Mouse (Mus musculus) cerebellum, postnatal 10 days (tissue): ENCODE measurements around the gene Rab11fip4.
A peak's percentile ranks its signal among the peaks of the same experiment; 100 is the strongest.

Source experiments
- DNase-seq, 2 experiments: peaks; one replicate each; pipeline ENCODE4 v3.0.0; 2021; ENCODE audit warnings: mixed read lengths in 2 of 2

Gene Rab11fip4

DNA sequence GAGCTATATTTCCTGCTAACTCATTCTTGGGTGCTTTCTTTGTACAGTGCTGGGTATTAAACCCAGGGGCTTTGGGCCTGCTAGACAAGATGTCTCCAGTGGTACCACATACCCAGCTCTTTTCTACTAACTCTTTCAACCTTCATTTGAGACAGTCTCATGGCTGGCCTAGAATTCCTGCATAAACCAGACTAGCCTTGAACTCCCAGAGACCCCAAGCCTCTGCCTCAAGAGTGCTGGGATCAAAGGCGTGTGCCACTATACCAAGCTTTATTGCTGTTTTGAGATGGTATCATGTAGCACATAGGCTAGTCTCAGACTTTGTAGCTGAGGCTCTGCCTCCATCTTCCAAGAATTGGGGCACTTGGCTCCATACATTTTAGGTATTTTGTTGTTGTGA is 65.5 kb downstream of the Rab11fip4 start:
- DNase-seq: no peak

DNA sequence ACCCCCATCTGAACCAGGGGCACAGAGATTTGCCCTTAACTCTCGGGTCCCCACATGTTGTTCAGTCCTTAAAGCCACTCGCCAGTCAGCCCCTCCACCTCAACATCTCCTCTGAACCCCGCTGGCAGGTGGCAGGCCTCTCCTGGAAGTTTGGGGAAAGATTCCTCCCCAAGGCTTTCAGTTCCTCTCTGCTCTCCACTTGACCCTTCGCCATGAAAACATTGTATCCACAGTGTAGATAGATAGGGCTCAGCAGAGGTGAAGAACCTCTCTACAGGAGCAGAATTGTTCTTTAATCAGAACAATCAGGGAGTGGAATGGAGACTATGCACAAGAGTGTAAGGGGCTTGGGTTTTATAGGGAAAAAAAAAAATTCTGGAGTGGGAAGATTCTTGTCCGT is 66.0 kb downstream of the Rab11fip4 start:
- no peak for DNase-seq

DNA sequence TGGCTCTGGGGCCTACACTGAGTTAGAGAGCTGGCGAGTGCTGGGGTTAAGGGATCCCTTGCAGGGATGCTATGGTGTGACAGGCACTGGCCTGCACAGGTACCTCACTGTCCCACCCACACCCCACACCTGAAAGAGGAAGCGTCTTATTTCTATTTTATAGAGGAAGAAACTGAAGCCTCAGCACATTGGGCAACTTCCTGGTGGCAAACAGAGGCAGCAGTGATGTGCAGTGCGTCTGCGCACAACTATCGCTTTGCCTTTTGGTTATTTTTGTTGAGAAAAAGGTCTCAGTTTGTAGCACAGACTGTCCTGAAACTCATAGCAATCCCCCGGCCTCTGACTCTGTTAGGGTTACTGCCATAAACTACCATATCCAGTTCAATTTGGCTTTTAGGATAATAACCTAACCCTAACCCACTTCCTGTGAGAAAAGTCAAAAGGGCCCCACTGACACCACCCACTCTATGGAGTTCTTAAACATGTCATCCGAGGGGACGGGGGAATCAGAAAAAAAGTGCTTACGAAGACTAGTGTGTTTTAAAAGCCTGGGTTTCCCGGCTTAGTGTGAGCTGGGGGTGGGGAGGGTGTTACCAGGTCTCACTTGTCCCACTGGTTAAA is 67.3 kb downstream of the Rab11fip4 start:
- DNase-seq: no peak

DNA sequence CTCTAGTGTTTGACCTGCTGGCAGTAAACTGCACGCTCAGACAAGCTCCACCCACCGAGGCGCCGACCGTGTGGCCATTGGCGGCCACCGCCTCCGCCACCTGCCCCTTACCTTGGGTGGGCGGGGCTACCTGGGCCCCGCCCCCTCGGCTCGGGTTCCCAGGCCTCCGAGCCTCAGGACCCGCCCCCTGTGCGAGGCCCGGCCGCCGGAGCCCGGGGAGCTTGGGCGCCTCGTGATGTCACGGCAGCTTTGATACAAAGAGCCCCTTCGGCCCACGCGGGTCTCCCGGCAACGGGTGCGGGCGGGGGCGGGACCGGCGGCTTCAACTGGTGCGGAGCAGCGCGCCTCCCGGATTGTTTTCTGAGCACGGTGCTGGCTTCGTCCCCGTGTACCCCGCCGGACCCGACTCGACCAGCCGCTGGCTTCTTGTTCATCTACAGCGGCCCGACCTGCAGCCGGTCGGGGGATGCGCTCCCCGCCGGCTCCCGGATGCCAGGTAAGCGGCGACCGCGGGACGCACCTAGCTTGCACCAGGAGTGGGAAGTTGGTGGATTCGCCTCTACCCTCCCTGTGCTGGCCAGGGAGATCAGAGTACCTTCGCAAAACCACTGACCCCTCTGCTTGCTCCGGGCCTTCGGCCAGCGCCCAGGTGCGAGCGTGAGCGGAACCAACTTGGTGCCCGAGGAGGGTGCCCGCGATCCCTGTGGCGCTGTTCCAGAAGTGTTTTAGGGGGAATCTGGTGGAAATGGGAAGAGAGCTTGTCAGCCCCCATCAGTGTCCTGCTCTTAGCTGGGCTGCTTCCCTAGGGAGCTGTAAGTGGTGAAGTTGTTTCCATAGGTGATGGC is 69.6 kb downstream of the Rab11fip4 start:
- peak; percentile 86 to 88 for DNase-seq

DNA sequence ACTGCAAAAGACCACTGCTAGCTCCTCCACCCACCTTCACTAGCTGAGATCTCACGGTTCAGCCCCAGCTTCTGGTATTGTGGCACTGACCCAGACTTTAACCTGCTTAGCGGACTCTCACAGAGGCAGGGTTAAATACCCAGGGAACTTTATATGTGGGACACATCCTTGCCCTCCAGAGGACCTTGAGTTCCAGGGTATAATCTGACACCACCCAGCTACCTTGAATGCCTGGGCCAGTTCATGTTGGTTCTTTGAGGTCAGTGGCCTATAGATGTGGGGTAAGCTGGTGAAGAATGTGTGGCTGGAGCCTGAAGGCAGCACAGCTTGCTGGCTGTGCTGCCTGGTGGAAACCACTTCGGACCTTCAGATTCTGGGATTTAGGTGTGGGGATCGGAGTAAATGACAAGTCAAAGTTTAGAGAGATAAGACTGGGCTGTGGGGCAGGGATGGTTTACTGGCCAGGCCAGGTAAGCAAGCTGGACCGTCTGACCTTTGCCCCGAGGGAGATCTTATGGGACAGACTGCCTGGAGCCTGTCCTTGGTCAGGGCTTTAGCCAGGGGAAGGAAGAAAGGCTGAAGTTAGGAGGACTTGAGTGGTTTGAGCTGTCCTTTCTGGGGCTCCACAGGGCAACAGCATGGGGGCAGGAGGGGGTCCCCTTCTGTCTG is 71.0 kb downstream of the Rab11fip4 start:
- no peak for DNase-seq

DNA sequence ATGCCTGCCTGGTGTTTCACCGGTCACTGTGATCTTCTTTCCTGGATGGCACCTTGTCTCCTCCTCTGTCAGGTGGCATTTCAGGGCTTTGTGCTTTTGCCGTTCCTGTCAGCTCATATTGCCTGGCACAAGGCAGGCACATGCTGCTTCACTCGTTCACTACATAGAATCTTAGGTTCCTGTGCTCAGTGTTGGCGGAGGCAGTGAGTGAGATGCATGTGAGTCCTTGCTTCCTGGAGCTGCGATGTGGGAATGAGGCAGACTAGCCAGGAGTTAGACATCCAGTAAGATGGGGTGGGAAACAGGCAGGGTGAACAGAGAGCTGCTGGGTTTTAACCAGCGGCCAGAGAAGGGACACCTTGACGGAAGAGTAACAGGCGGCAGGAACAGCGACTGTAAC is 72.1 kb downstream of the Rab11fip4 start:
- no peak for DNase-seq

DNA sequence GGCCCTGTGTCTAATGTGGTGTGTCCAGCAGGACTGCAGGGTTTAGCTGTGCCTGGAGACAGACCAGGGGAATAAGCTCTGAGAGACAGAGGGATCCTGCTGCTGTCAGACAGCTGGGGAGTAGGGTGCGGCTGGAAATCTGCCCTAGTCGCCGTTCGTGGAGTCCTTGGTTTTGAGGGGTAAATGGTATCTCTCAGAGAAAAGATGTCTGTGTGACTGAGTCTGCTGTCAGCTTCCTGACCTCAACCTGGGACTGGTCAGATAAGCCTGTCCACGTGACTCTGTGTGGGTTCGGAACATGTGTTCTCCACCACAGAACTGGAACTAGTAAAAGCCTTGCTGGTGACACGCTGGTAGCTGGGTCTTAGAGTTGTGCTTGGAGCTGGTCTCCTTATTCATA is 72.6 kb downstream of the Rab11fip4 start:
- no peak for DNase-seq

DNA sequence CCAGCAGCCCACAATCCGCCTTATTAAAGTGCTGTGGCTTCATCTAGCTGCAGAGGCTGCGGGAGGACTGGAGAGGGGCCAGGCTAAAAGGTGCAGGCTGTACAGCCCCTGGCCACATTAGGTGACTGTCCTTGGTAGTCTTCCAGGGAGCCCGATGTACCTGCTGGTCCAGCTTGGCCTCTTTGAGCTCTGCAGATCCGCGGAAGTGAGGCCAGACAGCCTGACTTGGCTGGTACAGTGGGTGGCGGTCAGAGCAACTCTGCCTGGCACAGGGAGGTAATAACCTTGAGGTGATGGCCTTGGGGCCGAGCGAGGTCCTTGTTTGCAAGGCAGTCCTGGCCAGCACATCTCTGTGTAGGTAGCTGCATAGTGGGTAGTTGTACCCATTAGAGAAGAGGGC is 75.5 kb downstream of the Rab11fip4 start:
- peak; percentile 54 to 57 for DNase-seq

DNA sequence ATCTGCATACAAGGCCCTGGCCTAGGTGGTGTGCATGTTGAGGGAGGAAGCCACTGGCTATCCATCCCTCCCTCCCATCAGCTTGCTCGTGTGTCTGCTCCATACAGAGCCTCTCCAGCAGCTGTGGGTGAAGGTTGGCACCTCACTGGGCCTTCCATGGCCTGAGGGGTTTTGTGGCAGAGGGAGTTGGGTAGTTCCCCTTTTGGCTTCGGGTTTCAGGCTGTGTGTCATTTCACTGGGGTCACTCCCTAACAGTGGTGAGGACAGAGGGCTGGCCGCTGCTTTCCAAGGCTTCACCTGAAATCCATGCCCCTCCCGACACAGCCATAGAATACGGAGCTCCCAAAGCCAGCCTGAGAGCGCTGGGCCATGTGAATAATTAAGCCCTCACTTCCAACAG is 78.2 kb downstream of the Rab11fip4 start:
- no peak for DNase-seq

DNA sequence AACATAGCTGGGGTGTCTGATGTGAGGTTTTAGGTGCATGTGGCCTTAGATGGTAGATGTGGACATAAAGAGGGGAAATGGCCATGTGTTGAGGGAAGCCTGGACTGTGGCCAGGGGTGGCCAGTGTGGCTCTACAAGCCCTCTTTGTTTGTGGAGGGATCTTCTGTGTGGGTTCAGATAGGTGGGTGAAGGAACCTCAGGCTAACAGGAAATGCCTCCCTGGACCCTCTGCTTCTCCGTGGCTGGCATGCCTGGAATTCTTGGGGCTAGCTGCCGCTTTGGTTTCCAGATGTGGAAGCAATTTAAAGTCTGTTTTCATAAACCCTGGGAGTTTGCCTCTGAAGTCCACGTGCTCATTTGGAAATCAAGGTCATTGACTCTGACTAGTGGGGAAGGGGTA is 78.9 kb downstream of the Rab11fip4 start:
- no peak for DNase-seq

DNA sequence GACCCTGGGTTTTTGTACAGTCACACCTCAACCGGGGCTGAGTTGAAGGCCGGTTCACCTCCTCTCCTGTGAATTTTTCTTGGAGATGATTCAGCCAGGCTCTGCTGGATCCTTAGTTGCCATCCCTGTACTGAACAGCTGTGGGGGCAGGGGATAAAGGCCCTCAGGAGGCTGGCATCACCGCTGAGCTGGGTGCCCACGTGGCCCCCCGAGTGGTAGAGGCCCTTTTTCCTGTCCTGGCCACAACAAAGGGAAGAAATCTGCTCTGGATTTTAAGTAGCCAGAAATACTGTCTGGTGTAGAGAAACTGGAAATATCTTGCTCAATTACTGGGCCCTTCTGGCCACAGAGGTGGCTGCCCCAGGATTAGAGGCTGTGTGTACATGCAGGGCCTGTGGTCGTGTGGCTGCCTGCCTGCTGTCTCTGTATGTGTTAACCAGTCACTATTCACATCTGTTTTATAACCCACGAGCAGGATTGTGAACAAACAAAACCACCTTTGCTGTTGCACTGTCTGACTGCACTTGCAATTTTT is 79.5 kb downstream of the Rab11fip4 start:
- no peak for DNase-seq

DNA sequence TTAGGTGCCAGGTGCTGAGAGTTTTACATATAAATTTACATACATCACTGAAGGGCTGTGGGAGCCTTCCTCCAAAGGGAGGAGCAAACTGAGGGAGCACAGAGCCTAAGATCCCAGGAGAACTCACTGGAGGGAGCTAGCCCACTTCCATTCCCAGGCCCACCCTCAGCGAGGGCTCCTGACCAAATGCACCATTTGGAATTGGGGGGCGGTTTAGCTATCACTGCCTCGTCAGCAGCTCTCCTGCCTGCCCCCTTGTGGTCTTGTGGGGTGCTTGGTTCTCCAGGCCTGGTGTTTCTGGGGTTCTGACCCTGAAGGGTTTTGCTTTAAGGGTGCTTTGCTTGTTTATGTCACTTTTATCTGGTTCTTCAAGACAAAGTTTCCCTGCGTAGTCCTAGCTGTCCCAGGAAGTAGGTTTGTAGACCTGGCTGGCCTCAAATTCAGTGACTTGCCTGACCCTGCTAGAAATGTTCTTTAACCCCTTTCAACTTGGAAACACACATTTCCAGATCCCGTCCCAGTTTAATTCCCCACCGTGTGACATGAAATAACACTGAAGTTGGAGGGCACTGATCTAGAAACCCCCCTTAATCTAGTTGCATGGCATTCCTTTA is 80.8 kb downstream of the Rab11fip4 start:
- DNase-seq: peak; percentile 69 to 70

DNA sequence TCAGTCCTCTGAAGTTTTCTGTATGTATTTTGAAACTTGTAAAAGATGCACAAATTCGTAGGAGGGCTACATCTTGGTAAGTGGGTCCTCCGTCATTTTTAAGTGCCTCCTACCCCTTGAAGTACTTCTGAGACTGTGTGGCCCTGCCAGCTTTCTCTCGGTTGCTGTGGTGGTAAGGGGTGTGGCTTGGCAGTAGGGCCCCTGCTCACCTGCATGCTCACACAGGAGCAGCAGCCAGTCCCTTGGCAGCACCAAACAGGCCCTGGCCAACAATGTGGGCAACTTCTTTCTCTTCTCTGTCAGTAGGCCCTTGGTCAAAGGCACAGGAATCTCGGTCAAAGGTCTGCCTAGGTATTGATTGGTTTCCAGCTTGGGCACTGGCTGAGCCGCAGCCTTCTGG is 82.1 kb downstream of the Rab11fip4 start:
- no peak for DNase-seq

DNA sequence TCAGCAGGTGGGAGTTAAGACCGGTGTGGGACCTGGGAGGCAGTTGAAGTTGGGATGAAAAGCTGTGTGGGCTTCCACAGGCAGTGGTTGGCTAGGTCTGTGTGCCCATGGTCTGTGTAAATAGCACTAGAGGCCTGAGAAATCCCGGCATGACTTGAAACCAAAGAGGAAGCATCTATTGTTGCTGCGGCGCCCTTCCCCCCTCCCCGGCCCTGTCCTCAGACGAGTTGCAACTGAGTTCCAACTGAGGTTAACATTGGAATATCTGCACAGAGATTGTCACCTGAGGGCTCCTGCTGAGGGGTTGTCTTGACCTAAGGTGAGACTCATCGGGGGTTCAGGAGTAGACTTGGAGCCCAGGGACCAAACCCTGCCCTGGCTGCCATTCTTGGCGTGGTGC is 82.7 kb downstream of the Rab11fip4 start:
- no peak for DNase-seq

DNA sequence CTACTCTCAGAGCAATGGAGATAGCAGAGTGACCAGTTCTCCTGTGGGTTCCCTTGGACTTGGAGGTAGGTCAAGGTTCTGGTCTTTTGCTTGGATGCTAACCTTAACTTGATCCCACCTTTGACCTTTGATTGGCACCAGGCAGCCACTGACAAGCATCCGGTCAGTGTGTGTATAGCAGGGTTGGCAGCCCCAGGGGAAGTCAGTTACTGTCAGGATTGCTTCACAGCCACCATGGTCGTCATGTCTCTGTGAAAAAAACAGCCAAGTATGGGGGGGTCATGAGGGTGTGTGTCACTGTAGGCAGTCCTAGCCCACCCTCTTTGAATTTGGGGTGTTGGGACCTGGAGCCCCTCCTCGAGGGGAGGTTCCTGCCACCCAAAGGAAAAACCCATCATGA is 83.2 kb downstream of the Rab11fip4 start:
- DNase-seq: no peak

DNA sequence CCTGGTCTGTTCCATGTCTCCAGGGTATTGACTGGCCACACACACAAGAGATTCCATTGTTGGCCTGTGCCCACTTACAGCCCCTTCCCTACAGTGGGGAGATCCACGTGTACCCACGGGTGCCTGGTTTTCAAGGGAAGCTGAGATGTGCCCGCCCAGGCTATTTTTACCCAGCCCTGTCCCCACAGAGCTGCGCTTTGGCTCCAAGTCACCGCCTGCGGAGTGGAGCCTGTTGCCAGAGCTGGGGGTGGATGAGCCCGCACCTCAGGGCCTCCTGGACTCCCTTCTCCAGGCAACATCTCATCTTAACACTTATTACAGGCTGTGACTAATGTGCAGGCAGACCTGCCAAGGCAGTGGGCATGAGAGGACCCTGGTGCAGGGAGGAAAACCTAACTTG is 83.6 kb downstream of the Rab11fip4 start:
- DNase-seq: peak; percentile 51 to 65

DNA sequence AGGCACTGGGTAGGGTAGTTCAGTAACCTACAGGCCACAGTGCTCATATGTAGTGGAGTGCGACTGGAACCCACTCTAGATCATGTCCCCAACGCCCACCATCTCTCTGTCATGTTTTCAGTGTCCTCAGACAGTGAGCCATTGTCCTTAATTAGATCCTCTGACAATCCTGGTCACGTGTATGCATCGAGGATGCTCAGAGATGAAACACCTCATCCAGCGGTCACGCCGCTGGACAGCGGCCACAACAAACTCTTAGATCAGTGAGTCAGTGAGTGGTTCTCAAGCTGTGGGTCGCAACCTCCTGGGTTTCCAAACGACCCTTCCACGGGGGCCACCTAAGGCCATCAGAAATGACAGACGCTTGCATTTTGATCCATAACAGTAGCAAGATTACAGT is 84.3 kb downstream of the Rab11fip4 start:
- no peak for DNase-seq

DNA sequence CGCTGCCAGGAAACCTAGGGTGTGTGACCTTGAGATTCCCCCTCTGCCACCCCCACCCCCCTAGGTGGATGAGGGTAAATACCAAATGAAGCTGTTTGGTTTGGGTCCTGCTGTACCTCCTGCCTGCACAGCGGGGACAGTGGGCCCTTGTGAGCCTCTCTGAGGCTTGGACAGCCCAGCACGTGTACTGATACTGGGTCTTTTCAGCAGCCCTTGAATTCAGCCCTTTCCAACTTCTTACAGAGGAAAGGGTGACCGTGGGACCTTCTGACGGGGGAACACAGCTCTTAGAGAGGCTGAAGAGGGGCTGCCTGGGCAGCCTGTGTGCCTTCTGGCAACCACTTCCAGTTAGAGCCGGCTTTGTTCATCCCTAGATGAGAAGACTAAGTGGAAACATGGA is 85.0 kb downstream of the Rab11fip4 start:
- DNase-seq: no peak

DNA sequence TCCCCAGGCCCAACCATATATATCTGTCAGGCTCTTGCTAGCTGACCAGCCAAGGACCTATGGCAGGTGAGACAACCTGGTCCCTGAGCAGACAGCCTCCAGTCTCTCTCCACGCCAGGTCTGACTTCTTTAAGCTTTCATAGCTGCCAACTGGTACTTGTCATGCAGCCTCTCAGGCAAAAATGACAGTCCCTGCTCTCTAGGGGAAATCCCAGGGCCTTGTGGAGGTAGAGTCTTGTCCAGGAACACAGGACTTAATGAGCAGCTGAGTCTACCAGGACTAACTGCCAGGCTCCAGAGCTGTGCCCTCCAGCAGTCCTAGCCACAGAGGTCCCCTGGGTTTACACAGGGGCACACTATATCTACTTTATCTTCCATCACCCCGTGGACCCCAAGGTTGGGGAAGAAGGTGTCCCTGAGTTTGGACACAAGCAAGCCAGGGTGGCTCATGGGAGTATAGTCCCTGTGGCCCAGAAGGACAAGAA is 85.5 kb downstream of the Rab11fip4 start:
- DNase-seq: no peak

DNA sequence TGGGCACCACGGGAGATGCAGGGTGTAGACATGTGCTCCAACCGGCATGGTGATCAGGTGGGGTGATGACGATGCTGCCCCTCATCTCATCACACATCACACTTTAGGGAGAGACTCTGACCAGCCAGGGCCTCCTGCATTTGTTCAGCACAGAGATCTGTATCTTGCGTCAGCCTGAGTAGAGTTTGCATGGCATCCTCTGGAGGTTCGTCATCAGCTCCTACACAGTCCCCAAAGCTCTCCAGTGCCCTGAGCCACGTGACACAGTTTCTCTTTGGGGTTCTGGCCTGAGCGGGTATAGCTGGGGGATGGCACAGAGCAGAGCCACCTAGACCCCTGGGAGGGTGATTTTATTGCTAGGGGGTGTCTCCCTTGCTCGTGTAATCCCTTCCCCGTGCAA is 86.4 kb downstream of the Rab11fip4 start:
- DNase-seq: no peak

DNA sequence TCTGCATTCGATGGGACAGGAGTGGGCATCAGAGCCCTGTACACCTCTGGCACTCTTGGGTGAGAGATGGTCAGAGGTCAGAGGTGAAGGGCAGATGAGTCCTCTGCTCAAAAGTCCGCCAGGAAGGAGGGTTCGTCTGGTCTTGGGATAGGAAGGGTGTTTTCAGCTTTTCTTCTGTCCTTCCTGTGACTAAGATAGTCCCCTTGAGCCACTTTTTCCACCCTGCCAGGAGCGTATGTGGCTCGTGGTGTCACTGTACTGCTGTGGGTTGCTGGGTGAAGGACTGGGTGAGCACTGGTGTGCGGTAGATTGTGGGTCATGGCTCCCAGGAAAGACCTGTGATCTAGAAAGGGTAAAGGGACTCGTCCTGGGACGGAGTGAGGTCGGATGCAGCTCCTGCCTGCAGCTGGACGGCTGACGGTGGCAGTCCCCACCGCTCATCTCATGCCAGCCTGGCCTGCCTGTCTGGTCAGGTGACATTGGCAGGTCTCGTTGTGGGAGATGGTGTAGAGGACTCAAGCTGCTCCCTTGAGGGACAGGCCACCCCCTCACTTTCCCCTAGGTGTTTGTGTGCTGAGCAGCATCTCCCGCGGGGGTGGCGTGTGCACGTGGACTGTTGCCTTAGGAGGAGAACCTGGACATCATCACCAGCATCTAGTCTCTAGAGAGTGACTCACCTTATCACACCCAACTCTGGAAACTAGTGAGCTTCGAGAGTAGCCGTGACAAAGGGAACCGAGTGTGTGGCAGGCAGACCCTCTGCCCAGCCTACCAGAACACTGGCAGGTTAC is 87.5 kb downstream of the Rab11fip4 start:
- no peak for DNase-seq

DNA sequence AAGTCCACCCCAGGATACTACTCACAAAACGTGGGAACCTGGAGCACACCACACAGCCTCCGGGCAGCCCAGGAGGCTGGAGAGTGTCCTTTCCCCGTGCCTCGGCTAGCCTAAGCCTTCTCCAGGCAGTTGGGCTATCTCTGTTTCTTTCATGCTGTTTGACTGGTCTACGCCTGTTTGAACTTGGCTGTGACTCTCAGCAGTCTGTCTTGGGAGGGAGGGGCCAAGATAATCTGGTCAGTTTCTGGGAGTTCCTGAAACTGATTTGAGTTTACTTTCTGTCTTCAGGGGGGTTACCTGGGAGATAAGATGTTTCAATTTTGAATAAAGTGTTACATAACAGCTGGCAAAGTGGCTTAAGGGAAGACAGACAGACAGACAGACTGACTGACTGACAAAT is 88.9 kb downstream of the Rab11fip4 start:
- no peak for DNase-seq
